Mouse (Mus musculus) limb, embryonic 14.5 days (tissue): ENCODE measurements around the gene Smim6. TPM values are rescaled to one million over a fixed set of nuclear protein-coding genes. Genes with fewer than 3 reads are reported as not detected.

Source experiments
- ATAC-seq: fragments of 200-750 bp; cut with Nextera tagmentation; 2 replicates; pipeline ENCODE4 v1.8.0; 2017; ENCODE audit warnings: low read depth, moderate number of reproducible peaks, moderate TSS enrichment; ENCODE audit not compliant: low FRiP score
- DNase-seq: peaks from one replicate; pipeline ENCODE4 v3.0.0-alpha.2; 2015; ENCODE audit warnings: low spot score
- H3K27ac ChIP-seq: fragments of 300-500 bp; sonication (generic); replicated peaks from 2 replicates; pipeline ENCODE4 v1.5.1; 2014; ENCODE audit warnings: low read depth, mild to moderate bottlenecking, low read length, moderate library complexity, mixed read lengths
- H3K27me3 ChIP-seq: fragments of 300-500 bp; sonication (generic); 2 replicates; pipeline ENCODE4 v1.6.1; 2014; ENCODE audit warnings: low read length, mixed read lengths; ENCODE audit not compliant: control insufficient read depth, insufficient read depth
- H3K36me3 ChIP-seq: fragments of 300-500 bp; sonication (generic); 2 replicates; pipeline ENCODE4 v1.6.1; 2014; ENCODE audit warnings: mild to moderate bottlenecking, low read length, moderate library complexity, mixed read lengths; ENCODE audit not compliant: control insufficient read depth, insufficient read depth
- H3K4me1 ChIP-seq: fragments of 300-500 bp; sonication (generic); 2 replicates; pipeline ENCODE4 v1.6.1; 2014; ENCODE audit warnings: antibody characterized with exemption, low read length, mixed read lengths; ENCODE audit not compliant: control insufficient read depth, insufficient read depth
- H3K4me2 ChIP-seq: fragments of 300-500 bp; sonication (generic); replicated peaks from 2 replicates; pipeline ENCODE4 v1.6.1; 2014; ENCODE audit warnings: low read depth, mild to moderate bottlenecking, low read length, moderate library complexity; ENCODE audit not compliant: severe bottlenecking
- H3K4me3 ChIP-seq: fragments of 300-500 bp; sonication (generic); replicated peaks from 2 replicates; pipeline ENCODE4 v1.5.1; 2014; ENCODE audit warnings: low read length
- H3K9ac ChIP-seq: fragments of 300-500 bp; sonication (generic); 2 replicates; pipeline ENCODE4 v1.6.1; 2014; ENCODE audit warnings: mild to moderate bottlenecking, low read depth, low read length, moderate library complexity; ENCODE audit not compliant: severe bottlenecking
- H3K9me3 ChIP-seq: fragments of 300-500 bp; sonication (generic); 2 replicates; pipeline ENCODE4 v1.6.1; 2016; ENCODE audit warnings: low read length; ENCODE audit not compliant: control insufficient read depth
- POLR2A ChIP-seq: fragments of 200-500 bp; IDR thresholded peaks from 2 replicates; pipeline ENCODE4 v1.8.0; 2012; ENCODE audit warnings: inconsistent platforms, mild to moderate bottlenecking, moderate library complexity, borderline replicate concordance; ENCODE audit not compliant: insufficient read depth, insufficient read length; ENCODE audit errors: extremely low read depth
- WGBS: fragments of 180-500 bp; shearing (Covaris S2); extraction: QIAGEN DNeasy Blood & Tissue Kit; methylation state at CpG from one replicate; pipeline ENCODE4 v1.1.7; 2014; 5-methylcytosine and 5-hydroxymethylcytosine counted together
- polyA plus RNA-seq, 2 experiments: library from polyadenylated mRNA; depleted of rRNA in 1 of 2; stranded (reverse) in 1 of 2; unstranded in 1 of 2; fragments of >200 nt; fragmentation: Nextera tagmentation in 1 of 2; extraction: Ambion mirVana in 1 of 2; gene quantifications; 2 replicates each; pipeline versions ENCODE4 v1.2.1 to v1.2.3; 2012 to 2014

Gene Smim6
- polyA plus RNA-seq, 2 experiments: 0.52 to 0.89 TPM

- Histone ChIP-seq H3K4me2 (no peak overlapping the region), H3K9me3 (no peaks in the 10 kb centered on the region), H3K27ac (no peak overlapping the region), H3K9ac (0 out of 2 replicates have a peak overlapping the region, but pooled peaks have one; percentile 16), H3K27me3 (no peaks in the 10 kb centered on the region), H3K4me1 (no peaks in the 10 kb centered on the region), H3K4me3 (no peak overlapping the region), H3K36me3 (no peaks in the 10 kb centered on the region)
- ATAC-seq: no peak
- no peak for DNase-seq
- WGBS: 53% methylated on average over 6 of the region's 6 CpGs
- no peak for TF ChIP-seq POLR2A
These were observed 34.6 kb upstream of the Smim6 start for GRCm38 (mm10) chr11:115877174-115877755.

- Histone ChIP-seq H3K4me2 (no peak overlapping the region), H3K36me3 (no peaks in the 10 kb centered on the region), H3K27ac (no peak overlapping the region), H3K27me3 (0 out of 2 replicates have a peak, but pooled peaks cover 6% of the 10 kb centered on the region), H3K9ac (no peak overlapping the region), H3K9me3 (no peaks in the 10 kb centered on the region), H3K4me3 (no peak overlapping the region), H3K4me1 (no peaks in the 10 kb centered on the region)
- DNase-seq (no peak), ATAC-seq (no peak)
- WGBS: 78% methylated on average over 8 of the region's 8 CpGs
- no peak for TF ChIP-seq POLR2A
These were observed 33.7 kb upstream of the Smim6 start for GRCm38 (mm10) chr11:115878071-115878470.

GRCm38 (mm10) chr11:115881002-115881401 lies 30.8 kb upstream of the Smim6 start:
- Histone ChIP-seq H3K9ac (no peak overlapping the region), H3K4me2 (no peak overlapping the region), H3K27ac (no peak overlapping the region), H3K9me3 (no peaks in the 10 kb centered on the region), H3K4me1 (no peaks in the 10 kb centered on the region), H3K4me3 (no peak overlapping the region), H3K27me3 (0 out of 2 replicates have a peak, but pooled peaks cover 12% of the 10 kb centered on the region), H3K36me3 (no peaks in the 10 kb centered on the region)
- WGBS: 21% methylated on average over 5 of the region's 5 CpGs
- no peak for TF ChIP-seq POLR2A
- DNase-seq (no peak), ATAC-seq (no peak)

- DNase-seq (no peak), ATAC-seq (no peak)
- Histone ChIP-seq H3K4me2 (no peak overlapping the region), H3K4me3 (no peak overlapping the region), H3K9ac (peak overlapping the region; percentile 7; the same call in 1 of the 2 replicates), H3K4me1 (no peaks in the 10 kb centered on the region), H3K27me3 (0 out of 2 replicates have a peak, but pooled peaks cover 12% of the 10 kb centered on the region), H3K36me3 (no peaks in the 10 kb centered on the region), H3K9me3 (no peaks in the 10 kb centered on the region), H3K27ac (no peak overlapping the region)
- 16% methylated on average over 16 of the region's 17 CpGs for WGBS
- no peak for TF ChIP-seq POLR2A
These were observed 28.6 kb upstream of the Smim6 start for GRCm38 (mm10) chr11:115883251-115883650.

GRCm38 (mm10) chr11:115884361-115884760 lies 27.5 kb upstream of the Smim6 start:
- no peaks in the 10 kb centered on the region for H3K36me3 ChIP-seq
- no peak overlapping the region for H3K4me3 ChIP-seq
- TF ChIP-seq POLR2A: no peak
- H3K9ac ChIP-seq: no peak overlapping the region
- ATAC-seq (no peak), DNase-seq (no peak)
- H3K4me1 ChIP-seq: no peaks in the 10 kb centered on the region
- H3K9me3 ChIP-seq: no peaks in the 10 kb centered on the region
- 96% methylated on average over 3 of the region's 3 CpGs for WGBS
- H3K27me3 ChIP-seq: 0 out of 2 replicates have a peak, but pooled peaks cover 12% of the 10 kb centered on the region
- no peak overlapping the region for H3K27ac ChIP-seq
- no peak overlapping the region for H3K4me2 ChIP-seq

- no peak for TF ChIP-seq POLR2A
- ATAC-seq (no peak), DNase-seq (no peak)
These were observed 26.5 kb upstream of the Smim6 start for GRCm38 (mm10) chr11:115885281-115885680.

More at GRCm38 (mm10) chr11:115885281-115885680, 26.5 kb upstream of the Smim6 start:
- H3K4me2 ChIP-seq: no peak overlapping the region
- H3K36me3 ChIP-seq: no peaks in the 10 kb centered on the region
- no peaks in the 10 kb centered on the region for H3K4me1 ChIP-seq
- H3K27ac ChIP-seq: no peak overlapping the region
- H3K4me3 ChIP-seq: no peak overlapping the region
- 73% methylated on average over 10 of the region's 11 CpGs for WGBS
- 0 out of 2 replicates have a peak, but pooled peaks cover 12% of the 10 kb centered on the region for H3K27me3 ChIP-seq
- H3K9ac ChIP-seq: no peak overlapping the region
- H3K9me3 ChIP-seq: no peaks in the 10 kb centered on the region
